Mouse (Mus musculus): ENCODE measurements around the gene Ppcs. TPM values are rescaled to one million over a fixed set of nuclear protein-coding genes. Genes with fewer than 3 reads are reported as not detected.

Ppcs gene
- polyA plus RNA-seq (2015; fragmentation: Nextera tagmentation; extraction: Ambion mirVana) = 28.3 and 32.2 TPM in 2 replicates

DNA sequence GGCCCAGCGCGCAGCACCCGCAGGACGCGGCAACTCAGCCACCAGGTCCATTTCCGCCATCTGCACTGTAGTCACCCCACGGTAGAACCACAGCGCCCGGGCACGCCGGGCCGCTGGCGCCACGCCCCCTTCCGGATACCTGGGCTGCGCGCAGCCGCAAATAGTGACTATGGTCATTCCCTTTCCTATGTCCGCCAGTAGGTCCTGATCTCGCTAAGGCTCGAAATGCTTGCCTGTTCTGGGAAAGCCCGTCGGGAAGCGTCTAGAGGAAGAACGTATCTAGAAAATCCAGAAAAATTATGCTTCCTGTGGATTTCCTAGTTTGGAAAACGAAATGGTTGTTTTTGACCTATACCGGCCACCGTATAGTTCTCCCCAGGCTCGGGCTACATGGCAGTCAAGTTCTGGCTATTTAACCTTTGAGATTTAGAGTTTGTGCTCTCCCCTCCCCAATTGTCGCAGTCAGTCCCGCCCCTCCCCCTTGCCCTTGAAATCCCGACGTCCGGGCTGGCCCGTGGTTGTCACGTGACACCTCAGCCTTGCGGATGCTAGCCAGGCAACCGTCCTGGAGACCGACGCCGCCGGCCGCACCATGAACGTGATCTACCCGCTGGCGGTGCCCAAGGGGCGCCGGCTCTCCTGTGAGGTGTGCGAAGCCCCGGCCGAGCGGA, at the start of gene Ppcs, which contains the start of gene Zmynd12:
Gene Ppcs, minus strand, starts transcription at position 127 of the 671 bp plus-strand sequence.
Gene Zmynd12, plus strand, starts transcription at position 521 of the 671 bp plus-strand sequence.
- Histone ChIP-seq H3K4me1 (peaks cover 19% of the 10 kb centered on the region), H3K4me2 (peak within 1 kb of the TSS; percentile 92), H3K27me3 (no peaks in the 10 kb centered on the region), H3K9ac (peak within 1 kb of the TSS; percentile 85), H3K36me3 (peaks cover 9% of the 10 kb centered on the region; the same call in 1 of the 2 replicates), H3K4me3 (peak within 1 kb of the TSS; percentile 63), H3K27ac (peak within 1 kb of the TSS; percentile 88), H3K9me3 (no peaks in the 10 kb centered on the region)
- peak; percentile 92 for ATAC-seq (ENCODE audit: insufficient number of reproducible peaks, insufficient read depth, low FRiP score, low TSS enrichment, low read depth)
- under 1% methylated on average over 52 of the region's 52 CpGs for WGBS

- H3K27me3 ChIP-seq = no peaks in the 10 kb centered on the region
- 85% methylated on average over 16 of the region's 16 CpGs for WGBS
These were observed 45.6 kb upstream of the Ppcs start for GRCm38 (mm10) chr4:119467720-119468380.

GRCm38 (mm10) chr4:119465841-119466240, 43.6 kb upstream of the Ppcs start:
- H3K4me2 ChIP-seq = no peak overlapping the region
- no peak overlapping the region for H3K27ac ChIP-seq
- H3K4me1 ChIP-seq = peaks cover 27% of the 10 kb centered on the region
- no peaks in the 10 kb centered on the region for H3K36me3 ChIP-seq
- ATAC-seq (ENCODE audit: insufficient number of reproducible peaks, insufficient read depth, low FRiP score, low TSS enrichment, low read depth) = no peak
- H3K9me3 ChIP-seq = no peaks in the 10 kb centered on the region
- no peak overlapping the region for H3K9ac ChIP-seq
- no peak overlapping the region for H3K4me3 ChIP-seq
- H3K27me3 ChIP-seq = no peaks in the 10 kb centered on the region
- WGBS = 88% methylated on average over 5 of the region's 5 CpGs

More at GRCm38 (mm10) chr4:119467720-119468380, 45.6 kb upstream of the Ppcs start:
- Histone ChIP-seq H3K9me3 (no peaks in the 10 kb centered on the region), H3K4me1 (peaks cover 13% of the 10 kb centered on the region), H3K9ac (no peak overlapping the region), H3K4me3 (no peak overlapping the region), H3K4me2 (no peak overlapping the region), H3K36me3 (no peaks in the 10 kb centered on the region), H3K27ac (no peak overlapping the region)
- no peak for ATAC-seq (ENCODE audit: insufficient number of reproducible peaks, insufficient read depth, low FRiP score, low TSS enrichment, low read depth)

DNA sequence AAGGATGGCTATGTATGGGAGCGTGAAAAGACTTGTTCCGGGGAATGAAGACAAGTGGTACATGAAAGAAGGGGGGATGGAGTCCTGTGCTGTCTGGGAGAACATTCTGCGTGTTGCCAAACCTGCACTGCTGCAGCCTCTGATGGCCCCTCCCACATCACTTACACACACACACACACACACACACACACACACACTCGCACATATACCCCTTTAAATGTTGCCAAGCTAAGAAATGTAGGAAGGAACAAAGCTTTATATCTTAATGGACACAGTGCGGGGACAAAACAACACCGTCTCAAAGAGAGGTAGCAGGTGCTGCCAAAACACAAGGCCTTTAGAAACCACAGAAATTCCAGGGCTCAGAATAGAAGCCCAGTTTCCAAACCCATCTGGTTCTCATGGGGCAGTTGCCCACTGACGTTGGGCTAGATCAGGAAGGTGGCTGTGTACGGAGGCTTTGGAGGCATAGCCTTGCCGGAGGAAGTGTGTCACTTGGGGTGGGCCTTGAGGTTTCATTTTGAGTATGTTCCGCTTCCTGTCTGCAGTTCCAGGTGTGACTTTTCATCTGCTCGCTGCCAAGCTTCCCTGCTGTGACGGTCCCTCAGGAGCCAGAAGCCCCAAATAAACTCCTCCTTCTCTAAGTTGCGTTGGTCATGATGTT, 41.7 kb upstream of the Ppcs start:
- Histone ChIP-seq H3K9me3 (no peaks in the 10 kb centered on the region), H3K27ac (0 out of 2 replicates have a peak overlapping the region, but pooled peaks have one; percentile 39), H3K9ac (no peak overlapping the region), H3K36me3 (no peaks in the 10 kb centered on the region), H3K4me3 (no peak overlapping the region), H3K4me1 (peaks cover 30% of the 10 kb centered on the region), H3K4me2 (no peak overlapping the region; the same call in 1 of the 2 replicates), H3K27me3 (no peaks in the 10 kb centered on the region)
- ATAC-seq (ENCODE audit: insufficient number of reproducible peaks, insufficient read depth, low FRiP score, low TSS enrichment, low read depth) = 0 out of 2 replicates have a peak, but pooled peaks have one; percentile 13
- 71% methylated on average over 13 of the region's 13 CpGs for WGBS

DNA sequence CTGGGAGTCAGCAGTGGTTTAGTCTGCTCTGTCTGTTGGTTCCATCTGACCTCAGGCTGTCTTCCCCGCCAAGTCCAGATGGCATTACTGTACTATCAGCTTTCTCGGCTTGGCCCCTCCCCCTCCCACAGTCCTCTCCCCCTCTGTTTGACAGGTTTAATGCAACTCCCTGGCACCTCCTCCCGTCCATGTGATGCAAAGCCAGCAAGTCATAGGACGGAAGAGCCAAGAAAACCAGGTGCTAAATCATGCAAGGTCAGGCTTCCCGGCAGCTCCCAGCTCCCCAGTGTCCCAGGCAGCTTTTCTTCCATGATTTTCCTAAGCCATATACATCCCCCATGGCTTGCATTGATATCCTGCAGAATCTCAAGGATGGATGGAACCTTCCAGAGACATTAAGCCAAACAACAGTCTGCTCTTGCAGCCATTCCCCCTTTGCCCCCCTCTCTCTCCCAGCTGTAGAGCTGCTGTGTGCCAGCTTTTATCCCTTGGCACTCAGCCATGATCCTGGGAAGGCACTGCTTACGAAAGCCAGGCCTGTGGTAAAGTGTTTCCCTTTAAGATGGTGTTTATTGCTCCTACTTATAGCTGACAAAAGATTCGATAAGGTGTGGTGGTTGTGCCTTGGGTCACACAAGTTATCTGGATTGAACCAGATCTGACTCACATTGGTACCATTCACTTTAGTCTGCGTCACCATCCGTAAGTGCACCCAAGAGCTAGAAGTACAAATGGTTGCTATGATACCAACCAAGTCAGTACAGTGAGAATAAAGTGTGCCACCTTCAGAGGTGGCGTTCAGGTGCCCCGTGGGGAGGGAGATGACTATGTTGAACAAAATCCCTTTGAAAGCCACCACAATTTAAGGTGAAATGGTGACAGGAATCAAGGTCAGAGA, 40.9 kb upstream of the Ppcs start:
- Histone ChIP-seq H3K4me3 (no peak overlapping the region), H3K9me3 (no peaks in the 10 kb centered on the region), H3K4me1 (peaks cover 30% of the 10 kb centered on the region), H3K27me3 (no peaks in the 10 kb centered on the region), H3K27ac (peak overlapping the region; percentile 39; the same call in 1 of the 2 replicates), H3K9ac (0 out of 2 replicates have a peak overlapping the region, but pooled peaks have one; percentile 3), H3K36me3 (no peaks in the 10 kb centered on the region), H3K4me2 (peak overlapping the region; percentile 5; the same call in 1 of the 2 replicates)
- ATAC-seq (ENCODE audit: insufficient number of reproducible peaks, insufficient read depth, low FRiP score, low TSS enrichment, low read depth) = 0 out of 2 replicates have a peak, but pooled peaks have one; percentile 3
- WGBS = 40% methylated on average over 11 of the region's 11 CpGs

- 68% methylated on average over 3 of the region's 3 CpGs for WGBS
- 0 out of 2 replicates have a peak overlapping the region, but pooled peaks have one; percentile 39 for H3K27ac ChIP-seq
- no peak overlapping the region for H3K4me2 ChIP-seq
- no peak overlapping the region for H3K4me3 ChIP-seq
- no peaks in the 10 kb centered on the region for H3K27me3 ChIP-seq
- H3K4me1 ChIP-seq = peaks cover 30% of the 10 kb centered on the region
- H3K36me3 ChIP-seq = no peaks in the 10 kb centered on the region
- ATAC-seq (ENCODE audit: insufficient number of reproducible peaks, insufficient read depth, low FRiP score, low TSS enrichment, low read depth) = no peak
- H3K9me3 ChIP-seq = no peaks in the 10 kb centered on the region
- H3K9ac ChIP-seq = no peak overlapping the region
These were observed 40.2 kb upstream of the Ppcs start for GRCm38 (mm10) chr4:119462457-119462856.

GRCm38 (mm10) chr4:119460728-119461141, 38.5 kb upstream of the Ppcs start:
- WGBS = 27% methylated on average over 8 of the region's 8 CpGs
- Histone ChIP-seq H3K9me3 (no peaks in the 10 kb centered on the region), H3K27ac (0 out of 2 replicates have a peak overlapping the region, but pooled peaks have one; percentile 4), H3K4me2 (peak overlapping the region; percentile 4; the same call in 1 of the 2 replicates), H3K27me3 (no peaks in the 10 kb centered on the region), H3K9ac (no peak overlapping the region), H3K36me3 (no peaks in the 10 kb centered on the region), H3K4me3 (no peak overlapping the region), H3K4me1 (peaks cover 30% of the 10 kb centered on the region)
- ATAC-seq (ENCODE audit: insufficient number of reproducible peaks, insufficient read depth, low FRiP score, low TSS enrichment, low read depth) = no peak; the same call in 1 of the 2 replicates

DNA sequence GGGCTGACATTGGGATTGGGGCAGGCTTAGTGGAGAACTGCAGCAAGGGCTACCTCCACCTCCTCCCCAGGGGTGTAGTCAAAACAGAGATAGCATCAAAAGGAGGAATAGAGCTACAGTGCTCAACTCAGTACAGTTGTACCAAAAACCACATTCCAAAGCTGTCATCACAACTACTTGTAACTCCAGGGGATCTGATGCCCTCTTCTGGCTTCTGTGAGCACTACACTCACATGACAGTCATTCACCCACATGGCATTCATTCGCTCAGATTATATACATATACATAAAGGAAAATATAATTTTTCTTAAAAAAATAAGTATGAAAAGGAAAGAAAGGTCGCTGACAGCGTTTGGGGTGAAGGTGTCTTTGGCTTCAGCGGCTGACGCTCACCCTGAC, 38.1 kb upstream of the Ppcs start:
- peaks cover 30% of the 10 kb centered on the region for H3K4me1 ChIP-seq

DNA sequence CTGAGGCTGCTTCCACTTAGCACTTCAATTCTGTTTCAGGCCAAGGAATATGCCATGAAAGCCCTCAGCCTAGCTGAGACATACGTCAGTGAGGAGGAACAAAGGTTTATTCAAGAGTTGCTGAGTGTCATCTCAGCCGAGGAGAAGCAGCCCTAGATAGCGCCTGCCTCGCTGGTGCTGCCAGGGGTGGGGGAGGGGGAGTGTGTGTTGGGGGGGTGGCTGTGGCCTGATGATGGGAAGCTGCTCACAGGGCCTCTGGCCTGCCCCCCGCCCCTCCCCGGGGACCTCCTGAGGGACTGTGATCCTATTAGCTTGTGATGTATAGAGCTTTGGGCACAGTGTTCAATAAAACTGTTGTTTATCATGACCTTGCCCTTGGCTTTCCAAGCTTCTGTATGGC, 31.3 kb upstream of the Ppcs start:
- H3K9me3 ChIP-seq = no peaks in the 10 kb centered on the region
- ATAC-seq (ENCODE audit: insufficient number of reproducible peaks, insufficient read depth, low FRiP score, low TSS enrichment, low read depth) = no peak
- H3K4me3 ChIP-seq = no peak overlapping the region
- H3K4me2 ChIP-seq = no peak overlapping the region
- H3K36me3 ChIP-seq = no peaks in the 10 kb centered on the region
- H3K9ac ChIP-seq = no peak overlapping the region
- 0 out of 2 replicates have a peak, but pooled peaks cover 4% of the 10 kb centered on the region for H3K4me1 ChIP-seq
- WGBS = 20% methylated on average over 6 of the region's 6 CpGs
- H3K27ac ChIP-seq = no peak overlapping the region
- H3K27me3 ChIP-seq = no peaks in the 10 kb centered on the region

More for the DNA sequence above, 38.1 kb upstream of the Ppcs start:
- no peak overlapping the region for H3K4me2 ChIP-seq
- H3K4me3 ChIP-seq = no peak overlapping the region
- H3K27ac ChIP-seq = 0 out of 2 replicates have a peak overlapping the region, but pooled peaks have one; percentile 4
- H3K9ac ChIP-seq = no peak overlapping the region
- no peaks in the 10 kb centered on the region for H3K9me3 ChIP-seq
- H3K27me3 ChIP-seq = no peaks in the 10 kb centered on the region
- no peak for ATAC-seq (ENCODE audit: insufficient number of reproducible peaks, insufficient read depth, low FRiP score, low TSS enrichment, low read depth)
- no peaks in the 10 kb centered on the region for H3K36me3 ChIP-seq
- WGBS = 62% methylated on average over 5 of the region's 5 CpGs

- no peak overlapping the region for H3K27ac ChIP-seq
- no peak overlapping the region for H3K9ac ChIP-seq
- no peaks in the 10 kb centered on the region for H3K36me3 ChIP-seq
- no peak overlapping the region for H3K4me3 ChIP-seq
- no peaks in the 10 kb centered on the region for H3K27me3 ChIP-seq
- no peak for ATAC-seq (ENCODE audit: insufficient number of reproducible peaks, insufficient read depth, low FRiP score, low TSS enrichment, low read depth)
- WGBS = 62% methylated on average over 5 of the region's 5 CpGs
- 0 out of 2 replicates have a peak, but pooled peaks cover 4% of the 10 kb centered on the region for H3K4me1 ChIP-seq
- no peaks in the 10 kb centered on the region for H3K9me3 ChIP-seq
- H3K4me2 ChIP-seq = no peak overlapping the region
These were observed 30.9 kb upstream of the Ppcs start for GRCm38 (mm10) chr4:119453128-119453527.

Measured in embryonic facial prominence, embryonic 13.5 days (tissue).